Mouse (Mus musculus): ENCODE data around the gene Axin2. TPM values are rescaled to one million over a fixed set of nuclear protein-coding genes. Genes with fewer than 3 reads are reported as not detected.
"Not testable (repeated sequence)": the region's sequence is repeated elsewhere in the genome, so short reads cannot be mapped to it uniquely, and the experiment has no call there.

The Axin2 gene
- polyA plus RNA-seq (2015; fragmentation: Nextera tagmentation; extraction: Ambion mirVana): 10.4 and 11.0 TPM in 2 replicates

DNA sequence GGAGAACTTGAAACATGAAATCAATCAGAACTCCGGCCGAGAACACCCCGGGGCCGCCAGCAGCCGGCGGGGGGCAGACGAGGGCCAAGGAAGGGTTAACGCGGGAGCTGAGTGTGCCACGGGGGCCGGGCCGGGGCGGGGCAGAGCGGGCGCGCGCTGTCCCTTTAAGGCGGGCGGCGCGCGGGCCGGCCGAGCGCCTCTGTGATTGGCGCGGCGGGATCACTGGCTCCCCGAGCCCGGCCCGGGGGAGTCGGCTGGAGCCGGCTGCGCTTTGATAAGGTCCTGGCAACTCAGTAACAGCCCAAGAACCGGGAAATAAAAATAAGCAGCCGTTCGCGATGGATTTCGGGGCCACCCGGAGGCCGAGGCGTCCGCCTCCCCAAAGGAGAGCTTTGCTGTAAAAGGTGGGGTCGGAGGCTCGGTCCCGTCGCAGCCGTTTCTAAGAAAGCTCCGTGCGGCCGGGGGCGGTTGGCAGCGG lies at the start of gene Axin2:
Axin2 (plus strand) TSS at position 192 of the 478 bp plus-strand sequence.
- WGBS: 0% methylated on average over 38 of the region's 53 CpGs
- no peaks in the 10 kb centered on the region; the same call in 1 of the 2 replicates for H3K4me1 ChIP-seq (ENCODE audit: insufficient read depth, low read depth, low read length)
- H3K36me3 ChIP-seq (ENCODE audit: insufficient read depth, low read length): no peaks in the 10 kb centered on the region
- H3K4me2 ChIP-seq (replicated peaks; ENCODE audit: low read depth, low read length): peak within 1 kb of the TSS; percentile 89
- no peaks in the 10 kb centered on the region for H3K9me3 ChIP-seq (ENCODE audit: low read length)
- peak within 1 kb of the TSS; percentile 93 for H3K4me3 ChIP-seq (ENCODE audit: low read depth, low read length)
- DNase-seq (ENCODE audit: low spot score): peak; percentile 98
- H3K27me3 ChIP-seq (replicated peaks; ENCODE audit: insufficient read depth, low read length): no peaks in the 10 kb centered on the region
- H3K9ac ChIP-seq (replicated peaks; ENCODE audit: low read depth): peak within 1 kb of the TSS; percentile 89
- H3K27ac ChIP-seq (ENCODE audit: low read length): peak within 1 kb of the TSS; percentile 100
- ATAC-seq: peak; percentile 92
- peak; percentile 41 for TF ChIP-seq CTCF (IDR thresholded peaks at IDR 0.05)
- peak; percentile 37; the same call in 1 of the 2 replicates for TF ChIP-seq EP300 (IDR thresholded peaks at IDR 0.05)

DNA sequence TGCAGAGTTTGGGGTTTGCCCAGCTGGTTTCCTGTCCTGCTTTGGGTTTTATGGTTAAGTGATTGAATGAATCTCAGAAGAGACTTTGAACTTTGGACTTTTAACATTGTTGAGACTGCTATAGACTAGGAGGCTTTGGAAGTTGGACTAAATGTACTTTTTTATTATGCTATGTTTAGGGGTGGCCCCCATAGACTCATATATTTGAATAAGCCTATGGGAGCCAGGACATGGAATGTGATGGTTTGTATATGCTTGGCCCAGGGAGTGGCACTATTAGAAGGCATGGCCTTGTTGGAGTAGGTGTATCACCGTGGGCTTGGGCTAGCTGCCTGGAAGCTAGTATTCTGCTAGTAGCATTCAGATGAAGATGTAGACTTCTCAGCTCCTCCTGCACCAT lies 48.9 kb upstream of the Axin2 start:
- WGBS: 87% methylated on average over 1 of the region's 1 CpGs
- not testable (repeated sequence) for H3K27me3 ChIP-seq (replicated peaks; ENCODE audit: insufficient read depth, low read length); H3K4me2 ChIP-seq (replicated peaks; ENCODE audit: low read depth, low read length); H3K9me3 ChIP-seq (ENCODE audit: low read length); H3K36me3 ChIP-seq (ENCODE audit: insufficient read depth, low read length); H3K27ac ChIP-seq (ENCODE audit: low read length); H3K4me3 ChIP-seq (ENCODE audit: low read depth, low read length); DNase-seq (ENCODE audit: low spot score); H3K9ac ChIP-seq (replicated peaks; ENCODE audit: low read depth); H3K4me1 ChIP-seq (ENCODE audit: insufficient read depth, low read depth, low read length); ATAC-seq

DNA sequence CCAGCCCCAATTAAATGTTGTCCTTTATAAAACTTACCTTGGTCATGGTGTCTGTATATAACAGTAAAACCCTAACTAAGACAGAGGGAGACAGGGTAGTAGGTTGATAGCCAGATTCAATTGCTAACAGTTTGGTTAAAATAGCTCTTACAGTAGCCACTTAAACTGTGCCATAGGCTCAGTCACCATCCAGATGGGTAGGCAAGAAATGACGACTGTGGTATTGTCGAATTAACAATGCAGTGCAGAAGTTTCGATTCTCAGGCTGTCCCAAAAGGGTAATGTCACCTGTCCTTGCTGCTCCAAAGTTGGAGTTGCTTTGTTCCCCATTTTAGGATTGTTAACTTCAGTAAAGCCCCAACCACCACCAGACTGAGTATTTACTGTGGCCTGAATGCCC lies 48.4 kb upstream of the Axin2 start:
- H3K27me3 ChIP-seq (replicated peaks; ENCODE audit: insufficient read depth, low read length): no peaks in the 10 kb centered on the region
- 0 out of 2 replicates have a peak, but pooled peaks cover 1% of the 10 kb centered on the region for H3K4me1 ChIP-seq (ENCODE audit: insufficient read depth, low read depth, low read length)
- H3K36me3 ChIP-seq (ENCODE audit: insufficient read depth, low read length): no peaks in the 10 kb centered on the region
- no peak for DNase-seq (ENCODE audit: low spot score)
- WGBS: 84% methylated on average over 3 of the region's 3 CpGs
- no peak overlapping the region for H3K4me2 ChIP-seq (replicated peaks; ENCODE audit: low read depth, low read length)
- ATAC-seq: no peak
- TF ChIP-seq EP300 (IDR thresholded peaks at IDR 0.05) (no peak), CTCF (IDR thresholded peaks at IDR 0.05) (no peak)
- no peak overlapping the region for H3K4me3 ChIP-seq (ENCODE audit: low read depth, low read length)
- H3K9ac ChIP-seq (replicated peaks; ENCODE audit: low read depth): no peak overlapping the region
- H3K27ac ChIP-seq (ENCODE audit: low read length): no peak overlapping the region
- H3K9me3 ChIP-seq (ENCODE audit: low read length): no peaks in the 10 kb centered on the region

DNA sequence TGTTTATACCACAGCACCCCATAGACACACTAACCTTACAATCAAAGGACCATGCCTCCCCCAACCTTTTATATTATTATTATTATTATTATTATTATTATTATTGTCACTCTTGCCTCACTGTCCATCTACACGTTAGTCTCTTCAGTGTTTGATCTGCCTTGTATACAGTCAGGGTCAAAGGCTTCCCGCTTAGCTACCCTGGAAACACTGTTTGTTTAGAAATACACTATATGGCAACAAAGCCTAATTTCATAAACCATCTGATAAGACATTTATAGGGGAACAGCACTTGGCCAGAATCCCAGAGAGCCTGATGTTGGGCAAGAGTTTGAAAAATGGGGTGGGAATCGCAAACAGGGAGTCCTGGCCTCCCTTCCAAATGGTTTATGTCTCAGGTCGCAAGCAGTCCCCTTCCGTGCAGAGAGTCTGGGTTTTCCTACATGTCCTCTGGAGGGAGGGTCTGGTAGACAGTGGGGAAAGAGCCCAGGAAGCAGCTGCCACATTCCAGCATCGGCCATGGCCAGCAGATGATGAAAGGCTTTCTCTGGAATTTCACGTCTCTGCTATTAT lies 43.4 kb upstream of the Axin2 start:
- no peak overlapping the region for H3K9ac ChIP-seq (replicated peaks; ENCODE audit: low read depth)
- peak; percentile 88 for DNase-seq (ENCODE audit: low spot score)
- 31% methylated on average over 7 of the region's 7 CpGs for WGBS

GRCm38 (mm10) chr11:108877520-108877919 lies 42.6 kb upstream of the Axin2 start:
- ATAC-seq (no peak), DNase-seq (ENCODE audit: low spot score) (no peak)
- Histone ChIP-seq H3K36me3 (ENCODE audit: insufficient read depth, low read length) (no peaks in the 10 kb centered on the region), H3K27ac (ENCODE audit: low read length) (no peak overlapping the region), H3K27me3 (replicated peaks; ENCODE audit: insufficient read depth, low read length) (no peaks in the 10 kb centered on the region), H3K4me2 (replicated peaks; ENCODE audit: low read depth, low read length) (no peak overlapping the region), H3K9ac (replicated peaks; ENCODE audit: low read depth) (no peak overlapping the region), H3K4me3 (ENCODE audit: low read depth, low read length) (no peak overlapping the region), H3K4me1 (ENCODE audit: insufficient read depth, low read depth, low read length) (0 out of 2 replicates have a peak, but pooled peaks cover 6% of the 10 kb centered on the region), H3K9me3 (ENCODE audit: low read length) (no peaks in the 10 kb centered on the region)
- 59% methylated on average over 5 of the region's 5 CpGs for WGBS
- TF ChIP-seq EP300 (IDR thresholded peaks at IDR 0.05) (no peak), CTCF (IDR thresholded peaks at IDR 0.05) (no peak)

More for the DNA sequence above, 43.4 kb upstream of the Axin2 start:
- Histone ChIP-seq H3K9me3 (ENCODE audit: low read length) (no peaks in the 10 kb centered on the region), H3K4me1 (ENCODE audit: insufficient read depth, low read depth, low read length) (0 out of 2 replicates have a peak, but pooled peaks cover 6% of the 10 kb centered on the region), H3K36me3 (ENCODE audit: insufficient read depth, low read length) (no peaks in the 10 kb centered on the region), H3K27ac (ENCODE audit: low read length) (0 out of 2 replicates have a peak overlapping the region, but pooled peaks have one; percentile 20), H3K27me3 (replicated peaks; ENCODE audit: insufficient read depth, low read length) (no peaks in the 10 kb centered on the region), H3K4me3 (ENCODE audit: low read depth, low read length) (no peak overlapping the region), H3K4me2 (replicated peaks; ENCODE audit: low read depth, low read length) (no peak overlapping the region)
- TF ChIP-seq EP300 (IDR thresholded peaks at IDR 0.05): peak; percentile 76
- no peak for TF ChIP-seq CTCF (IDR thresholded peaks at IDR 0.05)
- ATAC-seq: peak; percentile 91

DNA sequence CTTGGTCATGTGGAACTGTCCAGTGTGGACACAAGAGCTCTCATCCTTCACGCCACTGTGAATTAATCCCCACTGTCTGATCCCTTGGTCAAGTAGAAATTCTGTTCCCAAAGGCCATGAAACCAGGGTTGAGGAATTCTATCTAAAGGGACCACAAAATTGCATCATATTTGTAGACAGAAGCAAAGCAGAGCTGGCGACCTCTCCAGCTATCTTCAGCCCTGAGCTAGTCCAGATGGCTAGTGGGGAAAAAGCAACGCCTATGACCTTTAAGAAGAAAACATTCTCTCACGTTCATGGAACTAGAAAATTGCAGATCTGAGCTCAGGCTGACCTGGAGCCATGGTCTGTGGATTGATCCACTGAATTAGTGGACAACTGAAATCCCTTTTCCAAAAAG lies 39.6 kb upstream of the Axin2 start:
- no peak for TF ChIP-seq EP300 (IDR thresholded peaks at IDR 0.05)
- TF ChIP-seq CTCF (IDR thresholded peaks at IDR 0.05): no peak
- WGBS: 69% methylated on average over 4 of the region's 4 CpGs
- ATAC-seq (no peak), DNase-seq (ENCODE audit: low spot score) (no peak)
- Histone ChIP-seq H3K9ac (replicated peaks; ENCODE audit: low read depth) (no peak overlapping the region), H3K4me3 (ENCODE audit: low read depth, low read length) (no peak overlapping the region), H3K4me2 (replicated peaks; ENCODE audit: low read depth, low read length) (no peak overlapping the region), H3K4me1 (ENCODE audit: insufficient read depth, low read depth, low read length) (0 out of 2 replicates have a peak, but pooled peaks cover 6% of the 10 kb centered on the region), H3K9me3 (ENCODE audit: low read length) (no peaks in the 10 kb centered on the region), H3K27me3 (replicated peaks; ENCODE audit: insufficient read depth, low read length) (no peaks in the 10 kb centered on the region), H3K36me3 (ENCODE audit: insufficient read depth, low read length) (no peaks in the 10 kb centered on the region), H3K27ac (ENCODE audit: low read length) (no peak overlapping the region)
